Mouse (Mus musculus): ENCODE data around the gene Zfp235. TPM values are rescaled to one million over a fixed set of nuclear protein-coding genes. Genes with fewer than 3 reads are reported as not detected.

Zfp235 gene
- polyA plus RNA-seq, 1 experiment from 2014 or later: 14.7 TPM

DNA sequence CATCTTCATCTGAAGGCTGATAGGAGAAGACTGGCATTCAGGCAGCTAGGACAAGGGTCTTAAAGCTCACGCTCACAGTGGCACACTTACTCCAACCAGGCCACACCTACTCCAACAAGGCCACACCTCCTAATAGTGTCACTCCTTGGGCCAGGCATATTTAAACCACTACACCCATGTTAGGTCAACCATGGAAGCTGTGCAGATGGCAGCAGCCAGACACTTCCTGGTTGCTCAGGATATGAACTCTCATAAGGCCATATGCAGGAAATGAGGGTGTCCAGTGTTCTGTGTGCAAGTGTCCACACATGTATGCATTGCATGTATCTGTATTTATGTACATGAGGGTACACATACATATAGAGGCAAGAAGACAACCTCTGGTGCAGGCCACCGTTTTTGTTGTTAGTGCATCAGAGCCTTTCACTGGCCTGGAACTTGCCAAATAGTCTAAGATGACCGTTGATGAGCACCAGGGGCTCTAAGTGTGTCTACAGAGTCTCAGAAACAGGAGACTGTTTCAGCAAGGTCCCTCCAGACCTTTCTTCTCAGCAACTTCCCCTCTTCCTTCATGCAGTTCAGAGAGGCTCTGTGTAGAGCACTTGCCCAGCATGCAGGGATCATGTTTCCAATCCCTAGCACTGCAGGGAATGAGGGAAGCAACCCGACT, 55.1 kb downstream of the Zfp235 start:
- Histone ChIP-seq H3K9ac (ENCODE audit: low read length) (no peak overlapping the region), H3K4me2 (ENCODE audit: low read depth, low read length) (no peak overlapping the region), H3K4me3 (replicated peaks; ENCODE audit: low read length) (no peak overlapping the region), H3K9me3 (replicated peaks; ENCODE audit: control insufficient read depth, low read length) (peaks cover 4% of the 10 kb centered on the region), H3K27me3 (ENCODE audit: control insufficient read depth, insufficient read depth, low read length) (no peaks in the 10 kb centered on the region), H3K27ac (ENCODE audit: low read length) (no peak overlapping the region), H3K4me1 (ENCODE audit: control insufficient read depth, insufficient read depth, low read length) (no peaks in the 10 kb centered on the region), H3K36me3 (ENCODE audit: control insufficient read depth, insufficient read depth, low read length) (peaks cover 4% of the 10 kb centered on the region; the same call in 1 of the 2 replicates)
- WGBS: 66% methylated on average over 4 of the region's 4 CpGs
- no peak for ATAC-seq (ENCODE audit: insufficient read depth, low FRiP score)

GRCm38 (mm10) chr7:24189571-24189944, 55.6 kb downstream of the Zfp235 start:
- H3K4me1 ChIP-seq (ENCODE audit: control insufficient read depth, insufficient read depth, low read length): no peaks in the 10 kb centered on the region
- no peak overlapping the region for H3K4me3 ChIP-seq (replicated peaks; ENCODE audit: low read length)
- H3K9ac ChIP-seq (ENCODE audit: low read length): no peak overlapping the region
- no peaks in the 10 kb centered on the region for H3K27me3 ChIP-seq (ENCODE audit: control insufficient read depth, insufficient read depth, low read length)
- no peak for ATAC-seq (ENCODE audit: insufficient read depth, low FRiP score)
- H3K4me2 ChIP-seq (ENCODE audit: low read depth, low read length): no peak overlapping the region
- 69% methylated on average over 5 of the region's 5 CpGs for WGBS
- H3K27ac ChIP-seq (ENCODE audit: low read length): no peak overlapping the region
- H3K36me3 ChIP-seq (ENCODE audit: control insufficient read depth, insufficient read depth, low read length): peaks cover 9% of the 10 kb centered on the region; the same call in 1 of the 2 replicates
- peaks cover 5% of the 10 kb centered on the region for H3K9me3 ChIP-seq (replicated peaks; ENCODE audit: control insufficient read depth, low read length)

DNA sequence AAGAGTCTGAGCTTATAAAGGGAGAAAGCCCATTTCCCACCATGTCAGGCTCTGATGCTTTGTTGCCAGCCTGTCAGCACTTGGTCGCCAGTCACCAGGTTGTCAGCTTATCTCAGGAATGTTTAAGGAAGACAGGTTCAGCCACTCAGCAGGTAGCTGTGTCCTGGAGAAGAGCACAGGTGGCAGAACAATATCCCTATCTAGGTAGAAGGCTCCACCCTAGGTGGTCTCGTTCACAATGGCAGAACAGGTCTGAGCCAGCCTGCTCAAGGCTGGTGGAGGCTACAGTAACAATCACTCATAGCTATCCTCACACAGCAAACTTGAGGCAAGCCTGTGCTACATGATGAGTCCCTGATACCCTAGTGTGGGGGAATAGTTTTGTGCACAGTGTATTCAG, 57.4 kb downstream of the Zfp235 start:
- H3K27me3 ChIP-seq (ENCODE audit: control insufficient read depth, insufficient read depth, low read length): no peaks in the 10 kb centered on the region
- H3K4me2 ChIP-seq (ENCODE audit: low read depth, low read length): no peak overlapping the region
- H3K4me1 ChIP-seq (ENCODE audit: control insufficient read depth, insufficient read depth, low read length): no peaks in the 10 kb centered on the region
- no peak overlapping the region for H3K4me3 ChIP-seq (replicated peaks; ENCODE audit: low read length)
- 68% methylated on average over 2 of the region's 2 CpGs for WGBS
- peaks cover 5% of the 10 kb centered on the region for H3K9me3 ChIP-seq (replicated peaks; ENCODE audit: control insufficient read depth, low read length)
- H3K27ac ChIP-seq (ENCODE audit: low read length): no peak overlapping the region
- H3K9ac ChIP-seq (ENCODE audit: low read length): no peak overlapping the region
- ATAC-seq (ENCODE audit: insufficient read depth, low FRiP score): no peak
- H3K36me3 ChIP-seq (ENCODE audit: control insufficient read depth, insufficient read depth, low read length): peaks cover 9% of the 10 kb centered on the region; the same call in 1 of the 2 replicates

Other genes starting within 250 kb of the Zfp235 start
- gene Vmn1r178, start 242.2 kb upstream of the Zfp235 start, polyA plus RNA-seq (2015; fragmentation: Nextera tagmentation; extraction: Ambion mirVana): not detected in 2 replicates
- not detected in 2 replicates for gene Vmn1r179, start 207.2 kb upstream of the Zfp235 start, polyA plus RNA-seq (2015; fragmentation: Nextera tagmentation; extraction: Ambion mirVana)
- not detected in 2 replicates for gene Vmn1r180, start 183.5 kb upstream of the Zfp235 start, polyA plus RNA-seq (2015; fragmentation: Nextera tagmentation; extraction: Ambion mirVana)
- gene Vmn1r181, start 159.6 kb upstream of the Zfp235 start, polyA plus RNA-seq (2015; fragmentation: Nextera tagmentation; extraction: Ambion mirVana): not detected in 2 replicates
- not detected in 2 replicates for gene V1rd19, start 132.5 kb upstream of the Zfp235 start, polyA plus RNA-seq (2015; fragmentation: Nextera tagmentation; extraction: Ambion mirVana)
- not detected in 2 replicates for gene Vmn1r183, start 80.9 kb upstream of the Zfp235 start, polyA plus RNA-seq (2015; fragmentation: Nextera tagmentation; extraction: Ambion mirVana)
- gene Zfp180, start 52.2 kb upstream of the Zfp235 start, polyA plus RNA-seq (2015; fragmentation: Nextera tagmentation; extraction: Ambion mirVana): 17.8 and 20.0 TPM in 2 replicates
- gene Zfp112, start 21.9 kb upstream of the Zfp235 start, polyA plus RNA-seq (2015; fragmentation: Nextera tagmentation; extraction: Ambion mirVana): 6.1 and 6.9 TPM in 2 replicates
- 5.8 and 6.3 TPM in 2 replicates for gene Zfp114, start 40.9 kb downstream of the Zfp235 start, polyA plus RNA-seq (2015; fragmentation: Nextera tagmentation; extraction: Ambion mirVana)
- gene Zfp111, start 77.3 kb downstream of the Zfp235 start, polyA plus RNA-seq (2015; fragmentation: Nextera tagmentation; extraction: Ambion mirVana): 10.2 and 12.5 TPM in 2 replicates
- 5.4 and 6.3 TPM in 2 replicates for gene Zfp109, start 103.4 kb downstream of the Zfp235 start, polyA plus RNA-seq (2015; fragmentation: Nextera tagmentation; extraction: Ambion mirVana)
- gene Zfp108, start 120.6 kb downstream of the Zfp235 start, polyA plus RNA-seq (2015; fragmentation: Nextera tagmentation; extraction: Ambion mirVana): 3.9 TPM in 2 replicates
- gene Zfp93, start 136.3 kb downstream of the Zfp235 start, polyA plus RNA-seq (2015; fragmentation: Nextera tagmentation; extraction: Ambion mirVana): 7.6 and 8.3 TPM in 2 replicates
- 31.4 and 32.2 TPM in 2 replicates for gene Zfp61, start 167.1 kb downstream of the Zfp235 start, polyA plus RNA-seq (2015; fragmentation: Nextera tagmentation; extraction: Ambion mirVana)
- gene Zfp94, start 182.5 kb downstream of the Zfp235 start, polyA plus RNA-seq (2015; fragmentation: Nextera tagmentation; extraction: Ambion mirVana): 9.0 and 10.3 TPM in 2 replicates
- gene Tescl, start 199.8 kb downstream of the Zfp235 start, polyA plus RNA-seq (2015; fragmentation: Nextera tagmentation; extraction: Ambion mirVana): 0.15 TPM in 1 of 2 replicates, not detected in the other
- gene Lypd5, start 215.0 kb downstream of the Zfp235 start, polyA plus RNA-seq (2015; fragmentation: Nextera tagmentation; extraction: Ambion mirVana): 11.6 and 36.4 TPM in 2 replicates
- 7.4 and 8.5 TPM in 2 replicates for gene Kcnn4, start 236.1 kb downstream of the Zfp235 start, polyA plus RNA-seq (2015; fragmentation: Nextera tagmentation; extraction: Ambion mirVana)

All from stomach, embryonic 16.5 days (tissue).